Mouse (Mus musculus) brain, embryonic 18.5 days (tissue): ENCODE data around the gene Ugt1a1.

ENCODE experiments used
- DNase-seq: peaks from one replicate; pipeline ENCODE4 v3.0.0-alpha.2; 2012; ENCODE audit warnings: low read depth, low spot score

The Ugt1a1 gene

GRCm38 (mm10) chr1:88258361-88258760 lies 46.6 kb downstream of the Ugt1a1 start:
- no peak for DNase-seq

GRCm38 (mm10) chr1:88258881-88259642 lies 47.3 kb downstream of the Ugt1a1 start:
- DNase-seq = no peak

- no peak for DNase-seq
These were observed 47.9 kb downstream of the Ugt1a1 start for GRCm38 (mm10) chr1:88259643-88260024.

GRCm38 (mm10) chr1:88260114-88260513 lies 48.4 kb downstream of the Ugt1a1 start:
- DNase-seq = no peak

- no peak for DNase-seq
These were observed 49.0 kb downstream of the Ugt1a1 start for GRCm38 (mm10) chr1:88260604-88261377.

GRCm38 (mm10) chr1:88261706-88262105 lies 49.9 kb downstream of the Ugt1a1 start:
- no peak for DNase-seq

- no peak for DNase-seq
These were observed 50.5 kb downstream of the Ugt1a1 start for GRCm38 (mm10) chr1:88262255-88262654.

GRCm38 (mm10) chr1:88262961-88263360 lies 51.2 kb downstream of the Ugt1a1 start:
- DNase-seq = no peak

GRCm38 (mm10) chr1:88263778-88264177 lies 52.0 kb downstream of the Ugt1a1 start:
- no peak for DNase-seq

- DNase-seq = no peak
These were observed 52.6 kb downstream of the Ugt1a1 start for GRCm38 (mm10) chr1:88264237-88264868.

GRCm38 (mm10) chr1:88264869-88265240 lies 53.1 kb downstream of the Ugt1a1 start:
- DNase-seq = no peak

GRCm38 (mm10) chr1:88266123-88266522 lies 54.4 kb downstream of the Ugt1a1 start:
- no peak for DNase-seq

GRCm38 (mm10) chr1:88267489-88267888 lies 55.7 kb downstream of the Ugt1a1 start:
- no peak for DNase-seq

GRCm38 (mm10) chr1:88268070-88268469 lies 56.3 kb downstream of the Ugt1a1 start:
- DNase-seq = no peak
